9 mouse cellular contexts compared by ENCODE assay signal in genomic region chr3:30647440-30648090, GRCm38 (mm10). TPM values are rescaled to one million over a fixed set of nuclear protein-coding genes. Genes with fewer than 3 reads are reported as not detected.
A peak's percentile ranks its signal among the peaks of the same experiment; 100 is the strongest.
DNase-seq lines count a peak whose midpoint lies in the region; ATAC-seq and TF ChIP-seq lines count a peak whose summit lies in the region.
"Had no signal": no experiment of that assay in that cellular context is flagged by ENCODE, and none has a peak within 500 bp of the region (broad histone marks: within the 10 kb centered on the region; RNA-seq: fewer than 3 reads in every experiment).

Gene Lrrc34 (minus strand): TSS chr3:30647869.

- peak; percentile 82 for TF ChIP-seq POLR2A in testis, adult 2 months (IDR thresholded peaks at IDR 0.05; ENCODE audit: control insufficient read depth, low read depth, low read length)

- no peaks in the 10 kb centered on the region for H3K9me3 ChIP-seq in embryonic facial prominence, embryonic 15.5 days (replicated peaks)
- H3K9me3 ChIP-seq in hindbrain, embryonic 11.5 days (ENCODE audit: control insufficient read depth, low read length): no peaks in the 10 kb centered on the region
- H3K9me3 ChIP-seq in limb, embryonic 12.5 days: no peaks in the 10 kb centered on the region
- H3K9me3 ChIP-seq in midbrain, embryonic 11.5 days (ENCODE audit: control insufficient read depth, low read length): no peaks in the 10 kb centered on the region

- WGBS in embryonic facial prominence, embryonic 15.5 days: 3% methylated on average over 25 of the region's 25 CpGs
- WGBS in hindbrain, embryonic 11.5 days: under 1% methylated on average over 25 of the region's 25 CpGs
- WGBS in limb, embryonic 12.5 days: 2% methylated on average over 25 of the region's 25 CpGs
- WGBS in midbrain, embryonic 11.5 days: 1% methylated on average over 25 of the region's 25 CpGs

- no peaks in the 10 kb centered on the region for H3K36me3 ChIP-seq in embryonic facial prominence, embryonic 15.5 days
- H3K36me3 ChIP-seq in hindbrain, embryonic 11.5 days (ENCODE audit: control insufficient read depth, insufficient read depth, low read length): no peaks in the 10 kb centered on the region
- H3K36me3 ChIP-seq in limb, embryonic 12.5 days: no peaks in the 10 kb centered on the region
- no peaks in the 10 kb centered on the region for H3K36me3 ChIP-seq in midbrain, embryonic 11.5 days (ENCODE audit: control insufficient read depth, insufficient read depth, low read length)
- 0 out of 2 replicates have a peak, but pooled peaks cover 3% of the 10 kb centered on the region for H3K36me3 ChIP-seq in testis, adult 2 months (ENCODE audit: control insufficient read depth, insufficient read depth, low read length)

- DNase-seq in 416B (ENCODE audit: low read depth): peak; percentile 11
- DNase-seq in ES-CJ7 (ENCODE audit: low read depth, low spot score): peak; percentile 96
- peak; percentile 81 for DNase-seq in hindbrain, embryonic 11.5 days (ENCODE audit: low spot score)
- peak; percentile 94 for DNase-seq in midbrain, embryonic 11.5 days (ENCODE audit: low spot score, missing footprints)
- no peak for DNase-seq in cerebellum, postnatal 36 days

- peak; percentile 61 for ATAC-seq in embryonic facial prominence, embryonic 15.5 days (ENCODE audit: insufficient number of reproducible peaks, low FRiP score, low TSS enrichment, low read depth)
- peak; percentile 87 for ATAC-seq in hindbrain, embryonic 11.5 days (ENCODE audit: low FRiP score)
- ATAC-seq in limb, embryonic 12.5 days (ENCODE audit: insufficient number of reproducible peaks, insufficient read depth, low FRiP score, low TSS enrichment, low read depth): peak; percentile 82; the same call in 1 of the 2 replicates
- peak; percentile 96 for ATAC-seq in midbrain, embryonic 11.5 days (ENCODE audit: low FRiP score)

- H3K4me3 ChIP-seq in embryonic facial prominence, embryonic 15.5 days (replicated peaks): peak within 1 kb of the TSS; percentile 40
- peak within 1 kb of the TSS; percentile 29 for H3K4me3 ChIP-seq in hindbrain, embryonic 11.5 days (ENCODE audit: low read depth, low read length)
- H3K4me3 ChIP-seq in limb, embryonic 12.5 days (replicated peaks): peak within 1 kb of the TSS; percentile 43
- H3K4me3 ChIP-seq in midbrain, embryonic 11.5 days (ENCODE audit: low read depth, low read length): peak within 1 kb of the TSS; percentile 29
- peak within 1 kb of the TSS; percentile 94 for H3K4me3 ChIP-seq in testis, adult 2 months (ENCODE audit: control insufficient read depth, low read depth, low read length)
- H3K4me3 ChIP-seq: erythroblast, embryonic 14.5 days had no signal

- H3K4me2 ChIP-seq in embryonic facial prominence, embryonic 15.5 days (replicated peaks): peak within 1 kb of the TSS; percentile 55
- peak within 1 kb of the TSS; percentile 63 for H3K4me2 ChIP-seq in hindbrain, embryonic 11.5 days (replicated peaks; ENCODE audit: low read depth, low read length)
- peak within 1 kb of the TSS; percentile 74 for H3K4me2 ChIP-seq in limb, embryonic 12.5 days
- peak within 1 kb of the TSS; percentile 66 for H3K4me2 ChIP-seq in midbrain, embryonic 11.5 days

- peaks cover 17% of the 10 kb centered on the region for H3K4me1 ChIP-seq in embryonic facial prominence, embryonic 15.5 days
- H3K4me1 ChIP-seq in hindbrain, embryonic 11.5 days (replicated peaks; ENCODE audit: control insufficient read depth, insufficient read depth, low read length): 0 out of 2 replicates have a peak, but pooled peaks cover 8% of the 10 kb centered on the region
- H3K4me1 ChIP-seq in limb, embryonic 12.5 days (replicated peaks): peaks cover 17% of the 10 kb centered on the region
- H3K4me1 ChIP-seq in midbrain, embryonic 11.5 days (ENCODE audit: control insufficient read depth, insufficient read depth, low read length): peaks cover 11% of the 10 kb centered on the region
- peaks cover 11% of the 10 kb centered on the region for H3K4me1 ChIP-seq in testis, adult 2 months (ENCODE audit: control insufficient read depth, insufficient read depth, low read length)

- no peak for TF ChIP-seq CTCF in testis, adult 2 months (IDR thresholded peaks at IDR 0.05; ENCODE audit: control insufficient read depth, insufficient read depth, insufficient replicate concordance, low read depth, low read length)

- H3K9ac ChIP-seq in embryonic facial prominence, embryonic 15.5 days: no peak within 1 kb of the TSS
- peak within 1 kb of the TSS; percentile 42; the same call in 1 of the 2 replicates for H3K9ac ChIP-seq in hindbrain, embryonic 11.5 days (ENCODE audit: low read depth, low read length)
- H3K9ac ChIP-seq in limb, embryonic 12.5 days (replicated peaks): peak within 1 kb of the TSS; percentile 58
- peak within 1 kb of the TSS; percentile 58 for H3K9ac ChIP-seq in midbrain, embryonic 11.5 days (ENCODE audit: low read length)

- peaks cover 17% of the 10 kb centered on the region for H3K27me3 ChIP-seq in embryonic facial prominence, embryonic 15.5 days
- peaks cover 15% of the 10 kb centered on the region for H3K27me3 ChIP-seq in hindbrain, embryonic 11.5 days (ENCODE audit: control insufficient read depth, insufficient read depth, low read length)
- H3K27me3 ChIP-seq in limb, embryonic 12.5 days: peaks cover 39% of the 10 kb centered on the region
- H3K27me3 ChIP-seq in midbrain, embryonic 11.5 days (ENCODE audit: control insufficient read depth, insufficient read depth, low read length): peaks cover 22% of the 10 kb centered on the region
- no peaks in the 10 kb centered on the region for H3K27me3 ChIP-seq in testis, adult 2 months (ENCODE audit: control insufficient read depth, insufficient read depth, low read length)

- H3K27ac ChIP-seq in embryonic facial prominence, embryonic 15.5 days (replicated peaks): no peak within 1 kb of the TSS
- no peak within 1 kb of the TSS for H3K27ac ChIP-seq in hindbrain, embryonic 11.5 days (ENCODE audit: low read depth, low read length)
- H3K27ac ChIP-seq in limb, embryonic 12.5 days: no peak within 1 kb of the TSS
- no peak within 1 kb of the TSS for H3K27ac ChIP-seq in midbrain, embryonic 11.5 days (ENCODE audit: low read depth, low read length)
- peak within 1 kb of the TSS; percentile 81 for H3K27ac ChIP-seq in testis, adult 2 months (ENCODE audit: control insufficient read depth, insufficient read depth, low read depth, low read length)

RNA-seq across cellular contexts. Expression of gene Lrrc34, which starts in this region (rescaled TPM):
- polyA plus RNA-seq in embryonic facial prominence, embryonic 15.5 days (2015; fragmentation: Nextera tagmentation; extraction: Ambion mirVana): 6.4 and 10.3 TPM in 2 replicates
- 2.9 and 4.1 TPM in 2 replicates for polyA plus RNA-seq in hindbrain, embryonic 11.5 days (2014; fragmentation: Nextera tagmentation; extraction: Ambion mirVana)
- polyA plus RNA-seq in limb, embryonic 12.5 days (2016; fragmentation: Nextera tagmentation; extraction: Ambion mirVana): 1.5 and 1.7 TPM in 2 replicates
- 1.6 and 1.9 TPM in 2 replicates for polyA plus RNA-seq in midbrain, embryonic 11.5 days (2014; fragmentation: Nextera tagmentation; extraction: Ambion mirVana)
- 54.7 and 66.2 TPM in 2 replicates for polyA plus RNA-seq in testis, adult 2 months (2012; rRNA removed)
- polyA plus RNA-seq: erythroblast, embryonic 14.5 days had no signal

Comparison
In these comparisons a context has a peak if more than half of its experiments do, and no peak if none do; other contexts are left out.
1. DNase-seq: peak in 416B (single experiment), ES-CJ7 (single experiment), hindbrain, embryonic 11.5 days (single experiment) and midbrain, embryonic 11.5 days (single experiment); none in cerebellum, postnatal 36 days (0 of 2).
2. H3K4me3 ChIP-seq: peak in every context shown above with its lines; median percentile 94 in testis, adult 2 months; 43 in limb, embryonic 12.5 days; 40 in embryonic facial prominence, embryonic 15.5 days; 29 in hindbrain, embryonic 11.5 days; 29 in midbrain, embryonic 11.5 days.
3. Peak in every context shown above with its lines, with median percentiles within 50 percentile points of each other: ATAC-seq and H3K4me2 ChIP-seq.